Mouse (Mus musculus) kidney, postnatal 0 days (tissue): ENCODE measurements around the gene Ccnk. TPM values are rescaled to one million over a fixed set of nuclear protein-coding genes. Genes with fewer than 3 reads are reported as not detected.

Experiments used
- ATAC-seq: fragments of 200-750 bp; cut with Nextera tagmentation; replicated peaks from 2 replicates; pipeline ENCODE4 v1.8.0; 2017; ENCODE audit warnings: low read depth, moderate number of reproducible peaks, moderate TSS enrichment, moderate library complexity; ENCODE audit not compliant: low FRiP score
- DNase-seq: peaks from one replicate; pipeline ENCODE4 v3.0.0-alpha.2; 2016; ENCODE audit warnings: low spot score
- H3K27ac ChIP-seq: fragments of 300-500 bp; sonication (generic); 2 replicates; pipeline ENCODE4 v1.5.1; 2014; ENCODE audit warnings: mild to moderate bottlenecking
- H3K27me3 ChIP-seq: fragments of 300-500 bp; sonication (generic); 2 replicates; pipeline ENCODE4 v1.6.1; 2014; ENCODE audit warnings: low read length, mixed read lengths; ENCODE audit not compliant: insufficient read depth
- H3K36me3 ChIP-seq: fragments of 300-500 bp; sonication (generic); 2 replicates; pipeline ENCODE4 v1.6.1; 2014; ENCODE audit warnings: low read length, mixed read lengths; ENCODE audit not compliant: insufficient read depth
- H3K4me1 ChIP-seq: fragments of 300-500 bp; sonication (generic); replicated peaks from 2 replicates; pipeline ENCODE4 v1.6.1; 2014; ENCODE audit warnings: antibody characterized with exemption, low read length, mixed read lengths; ENCODE audit not compliant: insufficient read depth
- H3K4me2 ChIP-seq: fragments of 300-500 bp; sonication (generic); 2 replicates; pipeline ENCODE4 v1.6.1; 2014; ENCODE audit warnings: mild to moderate bottlenecking, low read length, moderate library complexity, mixed read lengths
- H3K4me3 ChIP-seq: fragments of 300-500 bp; sonication (generic); replicated peaks from 2 replicates; pipeline ENCODE4 v1.5.1; 2014; ENCODE audit warnings: low read depth, low read length
- H3K9ac ChIP-seq: fragments of 300-500 bp; sonication (generic); 2 replicates; pipeline ENCODE4 v1.6.1; 2014; ENCODE audit warnings: low read depth, low read length
- H3K9me3 ChIP-seq: fragments of 300-500 bp; sonication (generic); replicated peaks from 2 replicates; pipeline ENCODE4 v1.6.1; 2016; ENCODE audit warnings: low read length, inconsistent platforms, mixed read lengths
- CTCF ChIP-seq: IDR thresholded peaks from 2 replicates; pipeline ENCODE4 v1.5.1; 2016; ENCODE audit warnings: antibody characterized with exemption, low read depth, mild to moderate bottlenecking, moderate library complexity
- WGBS: fragments of 180-500 bp; shearing (Covaris S2); extraction: QIAGEN DNeasy Blood & Tissue Kit; methylation state at CpG from one replicate; pipeline ENCODE4 v1.1.7; 2014; 5-methylcytosine and 5-hydroxymethylcytosine counted together
- polyA plus RNA-seq: library from polyadenylated mRNA; unstranded; fragments of >200 nt; fragmentation: Nextera tagmentation; extraction: Ambion mirVana; gene quantifications from 2 replicates; pipeline ENCODE4 v1.2.1, GENCODE M21; 2015

Gene Ccnk
- polyA plus RNA-seq, 1 experiment from 2014 or later, result 3.3 TPM

DNA sequence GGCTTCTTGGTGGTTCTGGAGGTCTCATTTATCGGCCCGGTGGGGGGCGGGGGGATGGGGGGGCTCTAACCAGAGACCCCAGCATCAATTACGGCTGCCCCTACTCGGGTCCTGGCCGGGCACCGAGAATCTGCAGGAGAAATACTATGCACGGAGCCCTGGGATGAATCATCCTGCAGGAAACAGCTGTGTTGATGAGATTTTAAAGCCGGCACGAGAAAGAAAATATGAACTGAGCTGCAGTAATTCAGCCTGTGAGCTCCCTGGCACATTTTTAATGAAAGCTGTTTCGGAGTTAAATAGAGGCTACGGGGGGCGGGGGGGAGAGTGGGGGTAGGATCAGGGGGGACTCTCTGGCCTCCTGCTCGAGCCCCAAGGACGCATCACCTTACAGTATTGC, 39.8 kb downstream of the Ccnk start:
- Histone ChIP-seq H3K4me1 (peaks cover 17% of the 10 kb centered on the region; the same call in 1 of the 2 replicates), H3K9ac (no peak overlapping the region), H3K27ac (no peak overlapping the region), H3K4me2 (no peak overlapping the region), H3K9me3 (no peaks in the 10 kb centered on the region), H3K27me3 (no peaks in the 10 kb centered on the region), H3K36me3 (no peaks in the 10 kb centered on the region), H3K4me3 (no peak overlapping the region)
- no peak for ATAC-seq
- peak; percentile 53 for DNase-seq
- no peak for TF ChIP-seq CTCF
- 50% methylated on average over 15 of the region's 15 CpGs for WGBS

DNA sequence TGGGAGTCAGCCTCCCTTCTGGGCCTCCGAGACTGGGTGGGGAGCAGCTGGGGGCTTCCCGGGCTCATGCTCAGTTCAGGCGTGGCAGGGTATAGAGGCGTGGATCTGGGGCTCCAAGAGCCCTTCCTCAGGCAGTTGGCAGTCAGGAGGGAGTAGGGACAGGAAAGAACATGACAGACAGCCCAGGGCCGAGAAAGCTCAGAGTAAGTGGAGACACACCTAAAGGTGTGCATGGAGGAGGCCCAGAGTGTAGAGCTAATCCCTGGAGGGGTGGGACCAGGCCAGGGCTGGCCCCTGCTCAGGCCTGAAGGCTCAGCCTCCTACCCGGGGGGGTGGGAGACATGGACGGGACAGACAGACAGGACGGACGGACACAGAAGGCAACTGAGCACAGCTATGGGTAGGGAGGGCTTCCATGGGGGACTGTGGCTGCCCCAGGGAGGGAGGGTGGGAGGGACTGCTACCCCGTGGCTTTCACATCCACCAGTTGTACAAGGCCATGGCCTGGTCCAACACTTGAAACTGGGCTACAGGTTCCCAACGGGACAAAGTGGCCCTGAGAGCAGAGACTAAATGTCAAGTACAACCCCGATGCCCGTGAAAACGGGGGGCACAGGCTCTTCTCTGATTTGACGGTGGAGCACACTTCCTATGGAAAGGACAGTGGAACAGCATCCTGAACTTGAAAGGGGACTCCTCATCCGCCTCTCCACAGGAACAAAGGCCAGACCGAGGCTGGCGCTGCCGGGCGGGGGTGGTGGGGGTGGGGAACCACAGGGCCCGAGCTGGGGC, 40.6 kb downstream of the Ccnk start:
- DNase-seq, result no peak
- Histone ChIP-seq H3K36me3 (no peaks in the 10 kb centered on the region), H3K4me1 (peaks cover 22% of the 10 kb centered on the region; the same call in 1 of the 2 replicates), H3K9me3 (no peaks in the 10 kb centered on the region), H3K4me2 (no peak overlapping the region), H3K27ac (no peak overlapping the region), H3K9ac (no peak overlapping the region), H3K27me3 (no peaks in the 10 kb centered on the region), H3K4me3 (no peak overlapping the region)
- ATAC-seq, result no peak
- 64% methylated on average over 20 of the region's 21 CpGs for WGBS
- TF ChIP-seq CTCF, result no peak

GRCm38 (mm10) chr12:108220621-108221020, 41.2 kb downstream of the Ccnk start:
- Histone ChIP-seq H3K9me3 (no peaks in the 10 kb centered on the region), H3K4me3 (no peak overlapping the region), H3K4me2 (no peak overlapping the region), H3K36me3 (no peaks in the 10 kb centered on the region), H3K9ac (no peak overlapping the region), H3K27ac (no peak overlapping the region), H3K27me3 (no peaks in the 10 kb centered on the region), H3K4me1 (peaks cover 22% of the 10 kb centered on the region; the same call in 1 of the 2 replicates)
- no peak for TF ChIP-seq CTCF
- 67% methylated on average over 12 of the region's 12 CpGs for WGBS
- peak; percentile 16; the same call in 1 of the 2 replicates for ATAC-seq
- DNase-seq, result peak; percentile 36

DNA sequence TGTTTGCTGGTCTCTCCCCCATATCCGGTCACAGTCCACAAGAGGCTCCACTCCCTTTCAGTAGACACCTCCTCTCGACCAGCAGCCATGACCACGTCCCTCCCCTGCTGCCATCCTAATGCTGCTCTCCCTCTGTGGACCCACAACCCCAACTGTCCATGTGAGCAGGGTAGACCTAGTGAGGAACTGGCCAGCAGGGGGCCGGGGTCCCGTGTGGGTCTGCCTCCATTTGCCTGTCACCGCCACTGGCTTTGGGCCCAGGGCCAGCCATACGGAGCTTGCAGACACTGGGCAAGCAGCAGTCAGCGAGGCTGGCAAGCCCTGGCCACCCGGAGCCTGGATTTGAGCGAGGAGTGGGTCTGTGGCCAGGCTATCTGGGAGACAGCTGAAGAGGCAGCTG, 41.8 kb downstream of the Ccnk start:
- Histone ChIP-seq H3K4me1 (peaks cover 27% of the 10 kb centered on the region; the same call in 1 of the 2 replicates), H3K27me3 (no peaks in the 10 kb centered on the region), H3K4me2 (no peak overlapping the region), H3K9ac (no peak overlapping the region), H3K9me3 (no peaks in the 10 kb centered on the region), H3K36me3 (no peaks in the 10 kb centered on the region), H3K27ac (no peak overlapping the region), H3K4me3 (no peak overlapping the region)
- peak; percentile 60 for TF ChIP-seq CTCF
- 45% methylated on average over 10 of the region's 10 CpGs for WGBS
- ATAC-seq (peak; percentile 50; the same call in 1 of the 2 replicates), DNase-seq (peak; percentile 64)

DNA sequence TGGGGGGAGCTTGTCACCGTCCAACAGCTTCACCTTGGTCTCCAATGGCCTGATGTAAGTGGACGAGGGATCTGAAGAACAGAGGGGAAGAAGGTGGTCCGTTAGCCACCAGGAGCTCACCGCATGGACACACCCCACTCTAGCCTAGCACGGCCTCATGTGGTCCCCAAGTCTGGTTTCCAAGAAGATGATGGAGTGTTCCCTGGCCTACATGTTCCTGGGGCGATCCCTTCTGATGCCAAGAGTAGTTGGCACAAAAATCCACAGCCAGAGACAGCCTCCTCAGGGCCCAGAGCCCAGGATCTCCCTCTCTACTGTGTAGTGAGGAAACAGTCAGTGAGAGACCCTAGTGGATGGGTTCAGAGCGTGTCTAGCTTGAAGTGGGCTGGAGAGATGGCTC, 42.3 kb downstream of the Ccnk start:
- no peak overlapping the region for H3K4me3 ChIP-seq
- 90% methylated on average over 7 of the region's 7 CpGs for WGBS
- TF ChIP-seq CTCF, result no peak
- H3K27ac ChIP-seq, result no peak overlapping the region
- peaks cover 27% of the 10 kb centered on the region; the same call in 1 of the 2 replicates for H3K4me1 ChIP-seq
- DNase-seq (no peak), ATAC-seq (no peak)
- H3K9me3 ChIP-seq, result no peaks in the 10 kb centered on the region
- H3K27me3 ChIP-seq, result no peaks in the 10 kb centered on the region
- H3K9ac ChIP-seq, result no peak overlapping the region
- H3K4me2 ChIP-seq, result no peak overlapping the region
- no peaks in the 10 kb centered on the region for H3K36me3 ChIP-seq

DNA sequence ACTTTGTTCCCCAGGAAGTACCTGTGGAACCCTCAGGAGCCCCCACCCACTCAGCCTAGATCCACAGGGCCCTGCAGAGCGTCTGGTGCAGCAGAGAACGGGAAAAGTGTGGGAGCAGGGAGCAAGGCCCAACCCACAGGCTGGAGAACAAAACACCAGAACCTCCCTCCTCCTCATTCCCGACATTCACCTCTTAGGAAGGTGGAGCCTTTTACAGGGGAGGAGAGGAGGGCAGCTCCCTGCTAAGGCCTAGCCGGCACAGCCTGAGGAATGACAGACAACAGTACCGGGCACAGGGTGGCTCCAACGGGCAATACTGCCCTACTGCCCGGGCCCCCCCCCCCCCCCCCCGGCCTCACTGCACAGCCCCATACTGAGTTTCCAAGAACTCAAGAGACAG, 44.0 kb downstream of the Ccnk start:
- Histone ChIP-seq H3K4me3 (no peak overlapping the region), H3K27ac (no peak overlapping the region), H3K36me3 (no peaks in the 10 kb centered on the region), H3K4me2 (no peak overlapping the region), H3K27me3 (no peaks in the 10 kb centered on the region), H3K4me1 (peaks cover 27% of the 10 kb centered on the region; the same call in 1 of the 2 replicates), H3K9ac (no peak overlapping the region), H3K9me3 (no peaks in the 10 kb centered on the region)
- peak; percentile 56 for DNase-seq
- 37% methylated on average over 8 of the region's 8 CpGs for WGBS
- no peak for TF ChIP-seq CTCF
- ATAC-seq, result no peak
